Mouse (Mus musculus) bone marrow, adult 2 months (tissue): ENCODE data around the gene Tmem205. TPM values are rescaled to one million over a fixed set of nuclear protein-coding genes. Genes with fewer than 3 reads are reported as not detected.

Source experiments
- H3K27ac ChIP-seq: fragments of 200-500 bp; 2 replicates; pipeline ENCODE4 v1.5.1; 2012; ENCODE audit warnings: low read depth, mild to moderate bottlenecking, control low read depth, inconsistent platforms, low read length; ENCODE audit not compliant: control insufficient read depth, poor library complexity, insufficient read depth
- H3K4me1 ChIP-seq: fragments of 200-500 bp; 2 replicates; pipeline ENCODE4 v1.6.1; 2011; ENCODE audit warnings: low read length; ENCODE audit not compliant: control insufficient read depth, insufficient read depth
- H3K4me3 ChIP-seq: fragments of 200-500 bp; replicated peaks from 2 replicates; pipeline ENCODE3; 2011; ENCODE audit warnings: mild to moderate bottlenecking, low read depth, low read length, control low read depth; ENCODE audit not compliant: control insufficient read depth
- CTCF ChIP-seq: fragments of 200-500 bp; IDR thresholded peaks from 2 replicates; pipeline ENCODE4 v1.5.1; 2011; ENCODE audit warnings: low read length, control low read depth; ENCODE audit not compliant: control insufficient read depth, insufficient read depth
- POLR2A ChIP-seq: fragments of 200-500 bp; IDR thresholded peaks from 2 replicates; pipeline ENCODE4 v1.6.1; 2011; ENCODE audit warnings: low read depth, mild to moderate bottlenecking, control low read depth, low read length, borderline replicate concordance; ENCODE audit not compliant: control insufficient read depth
- WGBS: fragments of 180-500 bp; shearing (Covaris S2); methylation state at CpG from one replicate; pipeline ENCODE4 v1.1.7; 2018; 5-methylcytosine and 5-hydroxymethylcytosine counted together
- polyA plus RNA-seq: library from polyadenylated mRNA; stranded (reverse); fragments of >200 nt; gene quantifications from 2 replicates; pipeline ENCODE4 v1.2.4, GENCODE M21; 2011; ENCODE audit warnings: low replicate concordance; ENCODE audit not compliant: missing spikeins, insufficient read depth, insufficient read length

Tmem205 gene
- polyA plus RNA-seq, 1 experiment = 37.4 TPM

DNA sequence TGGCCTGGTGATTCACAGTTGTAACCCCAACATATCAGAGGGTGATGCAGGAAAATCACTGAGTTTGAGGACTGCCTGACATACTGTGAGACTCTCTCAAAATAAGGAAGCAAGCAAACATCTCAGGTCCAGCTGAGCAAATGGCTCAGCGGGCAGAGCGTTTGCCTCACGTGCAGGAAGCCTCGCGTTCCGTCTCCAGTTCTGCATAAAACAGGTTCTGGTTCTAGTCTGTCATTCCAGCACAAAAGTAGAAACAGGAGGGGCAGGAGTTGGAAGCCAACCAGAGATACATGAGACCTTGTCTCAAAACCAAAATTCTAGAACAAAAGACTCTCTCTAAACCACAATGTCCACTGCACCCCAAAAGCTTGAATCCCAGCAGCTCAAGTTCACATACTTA lies 572 bp downstream of the Tmem205 start:
- 2% methylated on average over 6 of the region's 6 CpGs for WGBS
- peaks cover 2% of the 10 kb centered on the region; the same call in 1 of the 2 replicates for H3K4me1 ChIP-seq
- H3K4me3 ChIP-seq = peak overlapping the region; percentile 72
- H3K27ac ChIP-seq = no peak overlapping the region
- TF ChIP-seq POLR2A (no peak), CTCF (no peak)

DNA sequence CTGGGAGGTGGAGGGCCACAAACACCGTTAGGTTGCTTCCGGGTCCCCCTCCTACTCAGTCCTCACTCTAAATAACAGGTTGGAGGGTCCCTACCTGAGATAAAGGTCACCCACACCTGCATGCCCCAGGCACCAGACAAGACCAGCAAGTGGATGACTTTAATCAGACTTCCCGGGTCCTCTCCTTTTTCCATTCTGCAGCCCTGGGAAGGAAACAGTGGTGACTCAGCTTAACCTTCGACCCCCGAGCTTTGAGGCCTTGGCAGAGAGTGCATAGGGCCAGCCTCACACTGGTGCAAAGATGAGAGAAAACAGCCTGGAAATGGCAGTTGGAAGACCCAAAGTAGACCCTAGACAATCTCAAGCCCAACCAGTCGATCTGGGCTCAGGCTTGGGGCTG lies 1.2 kb downstream of the Tmem205 start:
- no peak overlapping the region for H3K27ac ChIP-seq
- 55% methylated on average over 6 of the region's 6 CpGs for WGBS
- H3K4me1 ChIP-seq = peaks cover 5% of the 10 kb centered on the region; the same call in 1 of the 2 replicates
- no peak overlapping the region for H3K4me3 ChIP-seq
- TF ChIP-seq CTCF (no peak), POLR2A (no peak)

DNA sequence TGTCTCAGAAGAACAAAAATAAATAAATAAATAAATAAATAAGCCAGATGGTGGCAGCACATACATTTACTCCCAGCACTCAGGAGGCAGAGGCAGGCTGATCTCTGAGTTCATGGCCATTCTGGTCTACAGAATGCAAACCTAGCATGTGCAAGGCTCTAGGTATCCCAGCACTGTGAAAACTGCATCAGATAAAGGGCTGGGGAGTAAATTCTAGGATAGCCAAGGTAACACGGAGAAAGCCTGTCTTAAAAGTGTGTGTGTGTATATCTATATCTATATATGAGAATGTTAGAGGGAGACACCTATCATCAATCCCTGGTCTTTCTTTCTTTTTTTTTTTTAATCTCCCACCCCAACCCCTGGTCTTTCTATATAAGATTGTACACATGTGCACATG lies 1.9 kb downstream of the Tmem205 start:
- peaks cover 5% of the 10 kb centered on the region; the same call in 1 of the 2 replicates for H3K4me1 ChIP-seq
- H3K4me3 ChIP-seq = no peak overlapping the region
- WGBS = 88% methylated on average over 1 of the region's 1 CpGs
- TF ChIP-seq POLR2A (no peak), CTCF (no peak)
- no peak overlapping the region for H3K27ac ChIP-seq

DNA sequence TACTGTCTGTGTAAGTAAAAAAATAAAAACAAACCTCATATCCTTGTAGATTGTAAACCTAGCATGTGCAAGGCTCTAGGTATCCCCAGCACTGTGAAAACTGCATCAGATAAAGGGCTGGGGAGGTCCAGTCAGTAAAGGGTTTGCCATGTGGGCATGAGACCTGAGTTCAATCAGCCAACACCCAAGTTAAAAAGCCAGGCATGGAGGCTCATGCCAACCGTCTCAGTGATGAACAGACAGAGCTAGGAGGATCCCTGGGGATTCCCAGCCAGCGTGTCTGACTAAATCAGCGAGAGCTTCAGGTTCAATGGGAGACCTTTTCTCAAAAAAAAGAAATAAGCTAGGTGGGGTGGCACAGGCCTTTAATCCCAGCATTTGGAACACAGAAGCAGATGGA lies 2.3 kb downstream of the Tmem205 start:
- TF ChIP-seq POLR2A = no peak
- TF ChIP-seq CTCF = no peak
- Histone ChIP-seq H3K4me3 (no peak overlapping the region), H3K4me1 (peaks cover 5% of the 10 kb centered on the region; the same call in 1 of the 2 replicates), H3K27ac (no peak overlapping the region)
- WGBS = 85% methylated on average over 3 of the region's 3 CpGs

DNA sequence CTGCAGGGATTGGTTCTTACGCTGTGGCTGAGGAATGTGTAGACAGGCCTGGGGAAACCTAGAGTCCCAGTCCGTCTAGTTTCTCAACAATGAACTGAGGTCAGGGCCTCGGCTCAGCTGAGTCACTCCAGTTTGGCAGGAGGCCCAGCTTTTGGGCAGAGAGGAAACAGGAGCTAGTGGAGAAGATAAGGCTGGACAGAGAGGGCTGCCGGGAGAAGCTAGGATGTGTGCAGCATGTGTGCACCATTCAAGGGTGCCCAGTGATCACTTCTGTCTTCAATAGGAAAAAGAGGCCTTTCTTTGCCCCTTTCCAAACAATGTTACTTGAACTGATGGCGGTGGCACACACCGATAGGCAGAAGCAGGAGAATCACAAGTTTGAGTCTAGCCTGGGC lies 3.3 kb downstream of the Tmem205 start:
- Histone ChIP-seq H3K4me1 (peaks cover 5% of the 10 kb centered on the region; the same call in 1 of the 2 replicates), H3K27ac (peak overlapping the region; percentile 44; the same call in 1 of the 2 replicates), H3K4me3 (no peak overlapping the region)
- 13% methylated on average over 6 of the region's 6 CpGs for WGBS
- no peak for TF ChIP-seq POLR2A
- TF ChIP-seq CTCF = no peak

DNA sequence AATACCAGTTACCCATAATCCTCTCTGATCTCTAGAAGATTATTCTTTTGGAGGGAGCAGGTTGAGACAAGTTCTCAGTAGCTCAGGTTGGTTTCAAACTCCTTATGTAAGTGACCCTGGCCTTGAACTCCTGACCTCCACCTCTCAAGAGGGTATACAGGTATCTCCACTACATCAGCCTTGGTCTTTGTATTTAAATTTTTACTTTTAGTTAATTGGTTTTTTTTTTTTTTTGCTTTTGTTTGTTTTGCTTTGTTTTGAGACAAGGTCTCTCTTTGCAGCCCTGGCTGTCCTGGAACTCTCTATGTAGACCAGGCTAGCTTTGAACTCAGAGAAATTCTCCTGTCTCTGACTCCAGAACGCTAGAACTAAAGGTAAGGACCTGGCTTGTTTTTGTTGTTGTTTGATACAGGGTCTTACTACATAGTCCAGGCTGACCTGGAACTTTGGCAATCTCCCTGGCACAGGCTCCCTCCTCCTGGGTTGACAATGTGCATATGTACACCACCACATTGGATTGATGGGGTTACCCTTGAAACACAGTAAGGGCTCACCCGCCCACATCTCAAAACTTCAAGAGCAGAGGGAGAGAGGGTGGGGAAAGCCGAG lies 3.8 kb downstream of the Tmem205 start:
- H3K4me3 ChIP-seq = no peak overlapping the region
- 21% methylated on average over 3 of the region's 3 CpGs for WGBS
- H3K27ac ChIP-seq = peak overlapping the region; percentile 16; the same call in 1 of the 2 replicates
- no peak for TF ChIP-seq POLR2A
- TF ChIP-seq CTCF = no peak
- H3K4me1 ChIP-seq = peaks cover 5% of the 10 kb centered on the region; the same call in 1 of the 2 replicates

DNA sequence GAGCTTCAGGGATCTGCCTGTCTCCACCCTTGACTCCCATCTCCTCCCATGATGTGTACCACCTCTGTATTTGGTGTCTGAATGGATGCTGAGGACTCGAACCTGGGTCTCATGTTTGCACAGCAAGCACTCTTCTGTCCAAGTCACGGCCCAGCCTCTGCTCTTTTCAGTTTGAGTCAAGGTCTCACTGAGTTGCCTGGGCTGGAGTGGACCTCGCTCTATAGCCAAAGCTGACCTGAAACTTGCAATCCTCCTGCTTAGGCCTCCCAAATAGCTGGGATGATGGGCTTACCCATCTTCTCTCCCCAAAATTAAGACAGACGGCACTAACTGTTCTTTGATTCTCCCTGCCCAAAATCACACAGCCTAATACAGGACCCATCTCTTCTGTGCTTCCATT lies 4.3 kb downstream of the Tmem205 start:
- no peak overlapping the region; the same call in 1 of the 2 replicates for H3K27ac ChIP-seq
- H3K4me3 ChIP-seq = no peak overlapping the region
- TF ChIP-seq POLR2A = no peak
- no peak for TF ChIP-seq CTCF
- 83% methylated on average over 4 of the region's 4 CpGs for WGBS
- H3K4me1 ChIP-seq = peaks cover 5% of the 10 kb centered on the region; the same call in 1 of the 2 replicates

DNA sequence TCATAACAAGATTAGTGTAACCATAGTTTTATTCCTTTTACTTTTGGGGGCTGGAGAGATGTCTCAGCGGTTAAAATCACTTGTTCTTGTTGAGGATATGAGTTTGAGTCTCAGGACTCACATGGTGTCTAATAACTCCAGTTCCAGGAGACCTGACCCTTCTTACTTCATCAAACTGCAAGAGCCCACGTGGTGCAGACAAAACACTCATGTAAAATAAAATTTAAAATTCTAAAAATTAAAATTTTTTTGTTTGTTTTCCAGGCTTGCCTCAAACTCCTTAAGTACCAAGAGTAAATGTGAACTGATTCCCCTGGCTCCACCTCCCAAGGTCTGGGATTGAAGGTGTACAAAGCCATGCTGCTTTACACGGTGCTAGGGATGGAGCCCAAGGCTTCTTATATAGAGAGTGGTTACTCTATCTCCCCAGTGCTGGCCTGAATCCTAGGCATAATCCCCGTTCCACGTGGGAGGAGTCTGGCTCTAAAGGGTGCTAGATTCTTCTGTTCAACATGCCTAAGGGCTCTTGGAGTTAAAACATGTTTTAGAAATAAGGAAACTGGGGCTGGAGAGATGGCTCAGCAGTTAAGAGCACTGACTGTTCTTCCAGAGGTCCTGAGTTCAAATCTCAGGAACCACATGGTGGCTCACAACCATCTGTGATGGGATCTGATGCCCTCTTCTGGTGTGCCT lies 8.5 kb downstream of the Tmem205 start:
- TF ChIP-seq CTCF = no peak
- 45% methylated on average over 5 of the region's 5 CpGs for WGBS
- Histone ChIP-seq H3K4me3 (no peak overlapping the region), H3K27ac (no peak overlapping the region), H3K4me1 (peaks cover 4% of the 10 kb centered on the region; the same call in 1 of the 2 replicates)
